Mouse (Mus musculus): Measurements from ENCODE around the gene Bcl2l11.

GRCm38 (mm10) chr2:128111537-128111936 is 14.3 kb upstream of the Bcl2l11 start:
- TF ChIP-seq CTCF (IDR thresholded peaks at IDR 0.05; ENCODE audit: borderline replicate concordance, control insufficient read depth, extremely low read depth, insufficient read depth, low read length, poor library complexity) (no peak), POLR2A (IDR thresholded peaks at IDR 0.05; ENCODE audit: control insufficient read depth, extremely low read depth, insufficient read depth, low read length, poor library complexity) (no peak)

Data from thymus, adult 2 months (tissue).